Mouse (Mus musculus) layer of hippocampus, adult 18-20 months (tissue): ENCODE data around the gene Tmed6. TPM values are rescaled to one million over a fixed set of nuclear protein-coding genes. Genes with fewer than 3 reads are reported as not detected.
A peak's percentile ranks its signal among the peaks of the same experiment; 100 is the strongest.
"Not testable (repeated sequence)": the region's sequence is repeated elsewhere in the genome, so short reads cannot be mapped to it uniquely, and the experiment has no call there.

Source experiments
- DNase-seq, 2 experiments: peaks; one replicate each; pipeline ENCODE4 v3.0.0; 2022; ENCODE audit warnings: low spot score in 2 of 2
- long read RNA-seq: library from polyadenylated mRNA; stranded (forward); transcript quantifications from one replicate; pipeline ENCODE4 v2.0.0, GENCODE M21; 2021
- total RNA-seq, 2 experiments: library from RNA; stranded (reverse); gene quantifications; 2 replicates each; pipeline ENCODE4 v1.2.3; 2021

The Tmed6 gene
- not detected for total RNA-seq
- long read RNA-seq, result 0 reads

DNA sequence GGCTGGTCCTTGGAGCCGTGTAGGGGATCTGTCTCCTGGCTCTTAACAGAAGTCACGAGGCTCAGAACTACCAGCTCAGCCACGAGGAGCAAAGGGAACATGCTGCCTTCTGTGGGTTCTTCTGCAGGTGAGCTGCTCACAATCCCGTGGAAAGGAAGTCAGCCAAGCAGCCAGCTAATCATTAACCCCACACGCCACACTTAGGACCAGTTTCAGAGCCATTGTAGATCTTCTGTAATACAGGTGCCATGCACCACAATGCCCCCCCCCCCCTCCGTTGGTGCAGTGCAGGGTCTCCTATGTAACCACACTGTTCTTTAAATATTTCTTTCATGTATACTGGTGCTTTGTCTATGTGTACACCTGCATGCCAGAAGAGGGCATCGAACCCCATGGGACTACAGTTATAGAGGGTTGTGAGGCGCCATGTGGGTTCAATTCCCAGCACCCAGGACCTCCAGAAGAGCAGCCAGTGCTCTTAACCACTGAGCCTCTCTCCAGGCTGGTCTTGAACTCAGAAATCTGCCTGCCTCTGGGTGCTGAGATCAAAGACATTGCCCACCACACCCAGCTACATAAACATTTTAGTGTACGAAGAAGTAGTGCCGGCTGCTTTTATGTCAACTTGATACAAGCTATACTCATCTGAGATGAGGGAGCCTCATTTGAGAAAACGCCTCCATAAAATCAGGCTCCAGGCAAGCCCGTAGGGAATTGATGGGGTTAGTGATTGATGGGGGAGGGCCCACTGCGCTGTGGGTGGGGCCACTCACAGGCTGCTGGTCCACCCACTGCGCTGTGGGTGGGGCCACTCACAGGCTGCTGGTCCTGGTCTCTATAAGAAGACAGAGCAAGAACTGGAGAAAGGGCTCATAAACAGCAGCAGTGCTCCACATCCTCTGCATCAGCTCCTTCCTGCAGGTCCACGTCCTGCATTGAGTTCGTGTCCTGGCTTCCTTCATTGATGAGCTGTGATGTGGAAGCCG, at the start of gene Tmed6:
Gene Tmed6 (minus strand): TSS at position 134 of the 986 bp plus-strand sequence.
- no peak for DNase-seq

DNA sequence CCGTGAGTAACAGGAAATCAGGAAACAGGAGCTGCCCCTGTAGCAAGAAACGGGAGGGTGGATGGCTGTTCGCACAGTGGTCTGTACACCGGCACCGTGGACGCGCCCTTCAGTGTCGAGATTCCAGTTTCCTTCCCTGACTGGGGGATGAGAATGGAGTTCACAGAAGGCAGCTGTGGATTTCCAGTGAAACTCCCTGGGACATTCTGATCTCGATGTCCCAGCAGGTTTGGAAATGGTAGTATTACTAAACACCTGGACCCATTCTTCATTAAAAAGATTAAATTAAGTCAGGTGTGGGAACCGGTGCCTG, 49.5 kb upstream of the Tmed6 start:
- no peak for DNase-seq

DNA sequence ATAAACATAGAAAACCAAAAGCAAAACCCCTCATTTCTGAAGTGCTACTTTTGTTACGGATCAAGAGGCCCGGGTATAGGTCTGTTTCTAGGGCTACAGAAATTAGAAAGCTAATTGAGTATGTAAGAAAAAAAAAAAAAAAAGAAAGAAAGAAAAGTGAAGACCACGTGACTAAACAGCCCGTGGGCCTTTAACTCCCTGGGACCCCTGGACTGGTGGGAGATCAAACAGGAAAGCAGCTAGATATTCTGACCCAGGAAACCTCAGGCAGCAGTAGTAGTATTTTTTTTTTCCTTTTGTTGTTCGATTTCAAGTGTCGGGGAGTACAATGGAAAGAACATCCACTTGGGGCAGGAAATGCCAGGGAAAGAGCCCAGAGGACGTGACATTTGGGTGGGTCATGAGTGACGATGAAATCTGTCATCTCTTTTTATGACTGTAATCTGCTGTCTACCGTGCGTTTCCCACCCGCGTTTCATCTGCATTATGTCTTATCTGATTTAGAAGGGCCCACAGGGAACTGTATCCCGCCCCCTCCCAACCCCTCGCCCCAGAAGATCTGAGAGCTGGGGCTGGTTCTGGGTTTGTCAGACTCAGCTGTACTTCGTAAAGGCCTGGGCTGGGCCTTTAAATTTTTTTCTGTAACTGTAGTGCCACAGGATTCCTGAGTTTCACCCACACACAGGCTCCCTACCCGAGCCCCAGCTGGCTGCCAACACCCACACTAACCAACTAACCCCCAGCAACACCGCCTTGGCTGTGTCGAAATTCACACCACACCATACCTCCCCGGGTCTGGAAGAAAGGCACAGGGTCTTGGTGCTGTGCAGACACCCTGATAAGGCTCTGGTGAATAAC, 48.9 kb upstream of the Tmed6 start:
- peak; percentile 44 to 61 for DNase-seq

DNA sequence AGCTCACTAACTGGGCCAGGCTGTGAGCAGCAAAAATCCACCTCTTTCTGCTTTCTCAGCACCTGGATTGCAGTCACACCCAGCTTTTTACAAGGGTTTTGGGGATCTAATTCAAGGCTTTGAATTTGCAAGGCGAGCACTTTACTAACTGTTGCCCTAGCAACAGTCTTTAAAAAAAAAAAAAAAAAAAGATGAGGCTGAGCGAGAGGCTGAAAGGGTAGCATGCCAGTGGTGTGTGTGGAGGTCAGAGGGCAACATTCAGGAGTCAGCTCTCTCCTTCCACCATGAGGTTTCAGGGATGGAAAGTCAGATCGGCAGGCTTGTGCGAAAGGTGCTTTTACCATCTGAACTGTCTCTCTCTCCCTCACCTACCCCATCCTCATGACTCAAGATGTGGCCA, 47.8 kb upstream of the Tmed6 start:
- DNase-seq, result no peak

DNA sequence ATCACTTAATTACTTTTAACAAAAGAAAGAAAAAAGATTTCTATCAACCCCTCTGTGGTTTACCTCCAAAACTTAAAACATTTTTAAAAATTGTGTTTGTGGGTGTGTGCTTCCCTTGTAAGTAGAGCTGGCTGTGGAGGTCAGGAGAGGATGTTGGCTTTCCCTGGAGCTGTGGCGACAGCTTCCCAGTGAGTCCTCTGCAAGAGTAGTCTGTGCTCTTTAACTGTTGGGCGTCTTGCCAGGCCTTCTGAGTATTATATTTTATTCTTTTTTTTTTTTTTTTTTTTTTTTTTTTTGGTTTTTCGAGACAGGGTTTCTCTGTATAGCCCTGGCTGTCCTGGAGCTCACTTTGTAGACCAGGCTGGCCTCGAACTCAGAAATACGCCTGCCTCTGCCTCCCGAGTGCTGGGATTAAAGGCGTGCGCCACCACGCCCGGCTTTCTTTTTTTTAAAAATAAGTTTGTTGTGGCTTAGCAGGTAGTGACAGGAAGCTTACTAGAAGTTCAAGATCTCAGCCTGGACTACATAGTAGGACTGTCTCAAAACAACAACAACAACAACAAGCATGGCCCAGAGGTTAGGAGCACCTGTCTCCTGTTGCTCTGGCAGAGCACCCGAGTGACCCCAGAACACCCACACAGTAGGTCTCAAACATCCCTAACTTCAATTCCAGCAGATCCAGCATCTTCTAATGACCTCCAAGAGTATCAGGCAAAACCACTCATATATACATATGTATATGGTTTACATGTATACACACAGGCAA, 46.1 kb upstream of the Tmed6 start:
- no peak for DNase-seq

DNA sequence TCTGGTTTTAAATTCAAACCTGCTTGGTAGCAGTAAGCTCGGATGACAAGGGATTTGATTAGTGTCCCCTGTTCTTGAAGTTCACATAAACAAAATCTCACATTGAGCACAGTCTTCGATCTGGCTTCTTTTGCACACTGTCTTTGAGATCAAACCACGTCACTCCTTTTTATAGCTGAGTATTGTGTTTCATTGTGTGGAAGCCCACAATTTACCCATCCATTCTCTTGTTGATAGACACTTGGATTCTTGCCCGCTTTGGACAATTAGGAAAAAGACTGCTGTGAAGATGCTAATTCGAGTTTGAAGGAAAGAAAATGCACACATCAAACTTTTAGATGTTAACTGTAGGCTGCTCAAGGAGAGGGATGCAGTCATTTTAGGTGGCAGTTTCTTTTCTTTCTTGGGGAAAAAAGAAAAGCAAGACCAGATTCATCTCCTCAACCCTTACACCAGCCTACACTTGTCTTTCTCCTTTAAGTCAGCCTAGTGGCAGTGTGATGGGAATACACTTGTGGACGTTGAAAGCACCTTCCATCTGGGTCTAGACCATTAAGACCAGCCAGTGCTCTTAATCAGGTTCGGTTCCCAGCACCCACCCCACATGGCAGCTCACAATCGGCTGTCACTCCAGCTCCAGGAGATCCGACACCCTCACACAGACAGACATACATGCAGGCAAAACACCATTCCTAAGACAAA, 45.3 kb upstream of the Tmed6 start:
- DNase-seq, result no peak

DNA sequence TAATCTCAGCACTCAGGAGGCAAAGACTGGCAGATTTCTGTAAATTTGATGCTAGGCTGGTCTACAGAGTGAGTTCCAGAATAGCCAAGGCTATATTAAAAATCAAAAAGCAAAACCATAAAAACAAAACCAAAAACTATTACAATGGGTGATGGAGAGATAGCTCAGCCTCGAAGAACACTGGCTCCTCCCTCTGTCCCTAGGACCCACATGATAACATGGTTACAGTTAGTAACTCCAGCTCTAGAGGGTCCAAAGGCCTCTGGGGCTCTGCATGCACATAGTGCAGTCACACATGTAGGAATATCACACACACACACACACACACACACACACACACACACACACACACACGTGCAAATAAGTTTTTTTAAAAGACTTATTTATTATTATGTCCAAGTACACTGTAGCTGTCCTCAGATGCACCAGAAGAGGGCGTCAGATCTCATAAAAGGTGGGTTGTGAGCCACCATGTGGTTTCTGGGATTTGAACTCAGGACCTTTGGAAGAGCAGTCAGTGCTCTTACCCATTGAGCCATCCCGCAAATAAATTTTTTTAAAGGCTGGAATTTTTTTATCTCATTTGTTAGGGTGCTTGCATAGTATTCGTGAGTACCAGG, 44.5 kb upstream of the Tmed6 start:
- no peak for DNase-seq

- DNase-seq, result no peak
These were observed 43.7 kb upstream of the Tmed6 start for GRCm38 (mm10) chr8:107108978-107109720.

DNA sequence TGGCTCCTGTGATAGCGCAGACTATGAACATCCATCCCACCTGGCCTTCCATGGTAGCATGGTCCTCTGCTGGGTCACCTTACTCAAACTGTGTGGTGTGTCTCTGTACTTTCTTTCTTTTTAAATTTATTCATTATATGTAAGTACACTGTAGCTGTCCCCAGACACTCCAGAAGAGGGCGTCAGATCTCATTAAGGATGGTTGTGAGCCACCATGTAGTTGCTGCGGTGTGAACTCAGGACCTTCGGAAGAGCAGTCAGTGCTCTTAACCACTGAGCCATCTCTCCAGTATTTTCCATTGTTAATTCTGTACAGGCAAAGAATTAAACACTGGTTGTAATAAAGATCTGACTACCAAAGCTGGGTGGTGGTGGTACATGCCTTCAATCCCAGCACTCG, 42.6 kb upstream of the Tmed6 start:
- DNase-seq, result not testable (repeated sequence)

GRCm38 (mm10) chr8:107104547-107104946, 39.1 kb upstream of the Tmed6 start:
- DNase-seq, result peak; percentile 53 to 79

DNA sequence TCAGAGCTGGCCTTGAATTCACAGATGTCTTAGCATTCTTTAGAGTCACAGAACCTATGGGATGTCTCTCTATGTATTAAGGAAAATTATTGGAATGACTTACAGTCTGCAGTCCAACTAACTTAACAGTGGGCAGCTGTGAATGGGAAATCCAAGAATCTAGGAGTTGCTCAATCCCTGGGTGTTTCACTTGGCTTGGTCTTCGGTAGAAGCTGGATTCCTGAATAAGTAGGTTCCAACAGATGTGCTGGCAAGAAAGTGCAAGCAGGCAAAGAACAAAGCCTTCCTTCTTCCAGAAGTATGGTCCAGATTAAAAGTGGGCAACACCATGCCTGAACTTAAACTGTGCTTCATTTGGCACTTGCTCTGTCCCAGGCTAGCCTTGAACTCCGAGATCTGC, 35.2 kb upstream of the Tmed6 start:
- DNase-seq, result no peak

- peak; percentile 92 to 96 for DNase-seq
These were observed 31.1 kb upstream of the Tmed6 start, which contains the start of gene Terf2 for GRCm38 (mm10) chr8:107096366-107097036. TSS of gene Terf2 (minus strand) at chr8:107096547.

DNA sequence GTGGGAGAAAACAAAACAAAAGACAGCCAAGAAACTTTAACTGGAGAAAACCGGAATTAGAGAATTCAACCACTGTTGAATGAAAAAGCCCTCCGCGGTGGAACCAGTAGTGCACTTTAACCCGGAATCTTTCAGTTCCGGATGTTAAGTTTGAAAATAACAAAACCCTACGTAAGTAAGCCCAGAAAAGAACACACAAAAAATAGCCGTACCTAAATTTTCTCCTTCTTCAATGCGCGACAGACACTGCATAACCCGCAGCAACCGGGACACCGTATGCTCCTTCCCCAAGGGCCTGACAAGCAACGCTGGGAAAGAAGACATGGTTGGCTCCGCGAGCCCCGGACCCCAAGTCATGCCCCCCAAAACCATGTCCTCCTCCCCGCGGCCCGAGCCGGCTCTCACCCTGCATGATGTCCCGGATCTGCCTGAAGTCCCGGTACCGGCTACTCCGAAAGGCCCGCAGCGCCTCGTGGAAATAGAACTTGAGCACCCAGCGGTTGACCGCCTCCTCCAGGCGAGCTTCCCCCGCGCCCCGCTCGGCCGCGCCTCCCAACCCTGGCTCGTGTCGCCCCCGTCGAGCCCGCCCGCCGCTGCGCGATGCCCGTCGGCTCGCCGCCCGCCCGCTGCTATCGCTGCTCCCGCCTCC, 30.4 kb upstream of the Tmed6 start:
- no peak for DNase-seq

- no peak for DNase-seq
These were observed 25.1 kb upstream of the Tmed6 start for GRCm38 (mm10) chr8:107090531-107090930.

GRCm38 (mm10) chr8:107088526-107089063, 23.2 kb upstream of the Tmed6 start:
- DNase-seq, result no peak

DNA sequence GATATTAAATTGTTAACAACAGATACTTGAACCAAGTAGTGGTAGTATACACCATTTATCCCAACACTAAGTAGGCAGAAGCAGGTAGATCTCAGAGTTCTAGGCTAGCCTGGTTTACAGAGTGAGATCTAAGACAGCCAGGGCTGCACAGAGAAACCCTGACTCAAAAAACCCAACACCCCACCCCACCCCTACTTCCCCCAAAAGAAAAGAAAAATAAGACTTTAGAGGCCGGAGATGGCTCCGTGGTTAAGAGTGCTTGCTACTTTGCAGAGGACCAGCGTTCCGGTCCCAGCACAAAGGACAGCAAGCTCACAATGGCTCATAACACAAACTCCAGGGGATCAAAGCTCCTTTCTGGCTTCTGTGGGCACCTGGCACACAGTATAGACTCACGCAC, 20.6 kb upstream of the Tmed6 start:
- DNase-seq, result no peak

DNA sequence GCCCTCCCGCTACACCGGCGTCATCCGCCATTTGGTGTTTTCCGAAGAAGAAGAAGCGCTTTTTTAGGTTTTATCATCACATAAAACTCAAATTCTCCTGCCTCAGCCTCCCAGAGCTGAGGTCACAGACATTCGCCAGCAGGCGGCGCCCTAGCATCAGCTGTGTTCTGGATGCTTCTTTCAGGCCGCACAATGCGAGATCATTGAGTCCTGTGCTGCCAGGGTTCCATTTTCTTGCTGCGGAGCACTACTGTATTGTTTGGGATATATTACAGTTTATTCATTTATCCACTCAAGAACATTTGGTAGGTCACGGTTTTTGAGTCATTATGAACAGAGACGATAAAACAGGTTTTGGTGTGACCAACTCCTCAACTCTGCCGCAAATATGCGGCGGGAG, 19.9 kb upstream of the Tmed6 start:
- no peak for DNase-seq

DNA sequence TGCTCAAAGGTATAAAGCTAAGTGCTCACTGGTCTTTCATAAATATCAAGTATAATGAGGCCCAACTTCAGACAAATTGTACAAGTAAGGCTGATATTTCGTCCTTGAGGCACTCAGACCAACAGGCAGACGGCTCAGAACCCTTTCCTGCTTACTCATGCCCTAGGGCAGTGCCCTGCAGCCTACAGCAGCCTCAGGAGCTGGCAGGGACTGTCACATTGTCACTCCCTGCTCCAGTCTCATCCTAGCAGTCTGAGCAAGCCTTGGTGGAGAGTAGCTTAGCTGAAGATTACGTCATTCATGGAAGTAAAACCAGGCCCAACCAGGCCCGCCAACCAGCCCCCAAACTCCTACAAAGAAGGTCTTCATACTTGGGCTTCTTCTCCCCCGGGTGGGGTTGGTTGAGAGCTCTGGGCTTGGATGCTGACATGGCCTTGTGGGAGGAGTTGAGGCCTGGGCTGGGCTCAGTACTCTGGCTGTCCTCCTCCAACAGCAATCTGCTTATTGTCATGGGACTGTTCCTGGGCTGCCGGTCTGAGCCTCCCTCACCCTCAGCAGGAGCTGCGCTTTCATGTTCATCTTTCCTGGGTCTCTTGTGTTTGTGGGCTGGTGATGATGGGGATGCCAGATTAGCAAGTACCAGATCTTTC, 10.9 kb upstream of the Tmed6 start:
- DNase-seq, result no peak
